Mouse (Mus musculus): Measurements from ENCODE around the gene Fbxl3. TPM values are rescaled to one million over a fixed set of nuclear protein-coding genes. Genes with fewer than 3 reads are reported as not detected.

Gene Fbxl3
- polyA plus RNA-seq (2012; rRNA removed) (17.3 and 21.9 TPM in 2 replicates), polyA plus RNA-seq (2014; fragmentation: Nextera tagmentation; extraction: Ambion mirVana) (12.6 and 16.0 TPM in 2 replicates)

- H3K4me2 ChIP-seq (ENCODE audit: low read depth): peak within 1 kb of the TSS; percentile 78
- H3K9me3 ChIP-seq (ENCODE audit: control insufficient read depth, low read length): no peaks in the 10 kb centered on the region
- H3K4me1 ChIP-seq (replicated peaks; ENCODE audit: control insufficient read depth in 2 of 2, insufficient read depth in 2 of 2, low read length in 1 of 2): peaks cover 0 to 9% of the 10 kb centered on the region in 2 experiments; a peak in 3 of 4 replicates
- no peaks in the 10 kb centered on the region for H3K27me3 ChIP-seq (ENCODE audit: control insufficient read depth, insufficient read depth, low read length)
- peak within 1 kb of the TSS; percentile 92 for H3K27ac ChIP-seq
- DNase-seq (ENCODE audit: low read depth in 3 of 3, low spot score in 3 of 3): peak; percentile 83 to 90 (median 86)
- WGBS (ENCODE audit: insufficient replicate concordance): under 1% methylated on average over 86 of the region's 88 CpGs
- H3K36me3 ChIP-seq (replicated peaks; ENCODE audit: control insufficient read depth, insufficient read depth, low read depth): peaks cover 8% of the 10 kb centered on the region
- ATAC-seq (ENCODE audit: insufficient read depth): peak; percentile 87
- peak within 1 kb of the TSS; percentile 76 to 82 for H3K4me3 ChIP-seq (ENCODE audit: insufficient read depth in 1 of 2, low read depth in 2 of 2, low read length in 2 of 2)
- H3K9ac ChIP-seq (replicated peaks): peak within 1 kb of the TSS; percentile 98
- TF ChIP-seq EP300 (IDR thresholded peaks at IDR 0.05; ENCODE audit: low read depth) (no peak), CTCF (IDR thresholded peaks at IDR 0.05; ENCODE audit: low read depth) (no peak; the same call in 1 of the 2 replicates)
These were observed at the start of gene Fbxl3 for GRCm38 (mm10) chr14:103099238-103099933. Fbxl3 (minus strand) TSS chr14:103099566.

- no peak overlapping the region for H3K27ac ChIP-seq
- no peak overlapping the region for H3K4me2 ChIP-seq (ENCODE audit: low read depth)
- H3K9me3 ChIP-seq (ENCODE audit: control insufficient read depth, low read length): no peaks in the 10 kb centered on the region
- WGBS (ENCODE audit: insufficient replicate concordance): 76% methylated on average over 2 of the region's 2 CpGs
- no peaks in the 10 kb centered on the region for H3K27me3 ChIP-seq (ENCODE audit: control insufficient read depth, insufficient read depth, low read length)
- peak; percentile 72 for ATAC-seq (ENCODE audit: insufficient read depth)
- no peak overlapping the region for H3K4me3 ChIP-seq (ENCODE audit: insufficient read depth in 1 of 2, low read depth in 2 of 2, low read length in 2 of 2)
- no peak overlapping the region for H3K9ac ChIP-seq (replicated peaks)
- TF ChIP-seq CTCF (IDR thresholded peaks at IDR 0.05; ENCODE audit: low read depth): peak; percentile 90
- TF ChIP-seq EP300 (IDR thresholded peaks at IDR 0.05; ENCODE audit: low read depth): no peak
- no peaks in the 10 kb centered on the region for H3K4me1 ChIP-seq (replicated peaks; ENCODE audit: control insufficient read depth in 2 of 2, insufficient read depth in 2 of 2, low read length in 1 of 2)
- peak; percentile 9 to 20 (median 17) for DNase-seq (ENCODE audit: low read depth in 3 of 3, low spot score in 3 of 3)
- peaks cover 8% of the 10 kb centered on the region for H3K36me3 ChIP-seq (replicated peaks; ENCODE audit: control insufficient read depth, insufficient read depth, low read depth)
These were observed 32.6 kb upstream of the Fbxl3 start for GRCm38 (mm10) chr14:103131991-103132390.

GRCm38 (mm10) chr14:103125756-103126155 lies 26.4 kb upstream of the Fbxl3 start:
- no peaks in the 10 kb centered on the region for H3K4me1 ChIP-seq (replicated peaks; ENCODE audit: control insufficient read depth in 2 of 2, insufficient read depth in 2 of 2, low read length in 1 of 2)
- WGBS (ENCODE audit: insufficient replicate concordance): 70% methylated on average over 6 of the region's 6 CpGs

GRCm38 (mm10) chr14:103114994-103115670 lies 15.8 kb upstream of the Fbxl3 start:
- H3K27ac ChIP-seq: no peak overlapping the region
- ATAC-seq (ENCODE audit: insufficient read depth) (peak; percentile 73), DNase-seq (ENCODE audit: low read depth in 3 of 3, low spot score in 3 of 3) (peak; percentile 19 to 46 (median 22))
- 87% methylated on average over 3 of the region's 3 CpGs for WGBS (ENCODE audit: insufficient replicate concordance)
- no peak overlapping the region for H3K4me3 ChIP-seq (ENCODE audit: insufficient read depth in 1 of 2, low read depth in 2 of 2, low read length in 2 of 2)
- no peak overlapping the region for H3K9ac ChIP-seq (replicated peaks)
- H3K9me3 ChIP-seq (ENCODE audit: control insufficient read depth, low read length): no peaks in the 10 kb centered on the region
- no peak overlapping the region for H3K4me2 ChIP-seq (ENCODE audit: low read depth)
- no peaks in the 10 kb centered on the region for H3K27me3 ChIP-seq (ENCODE audit: control insufficient read depth, insufficient read depth, low read length)
- H3K4me1 ChIP-seq (replicated peaks; ENCODE audit: control insufficient read depth in 2 of 2, insufficient read depth in 2 of 2, low read length in 1 of 2): no peaks in the 10 kb centered on the region
- H3K36me3 ChIP-seq (replicated peaks; ENCODE audit: control insufficient read depth, insufficient read depth, low read depth): peaks cover 7% of the 10 kb centered on the region
- TF ChIP-seq CTCF (IDR thresholded peaks at IDR 0.05; ENCODE audit: low read depth) (no peak), EP300 (IDR thresholded peaks at IDR 0.05; ENCODE audit: low read depth) (no peak)

More at GRCm38 (mm10) chr14:103125756-103126155, 26.4 kb upstream of the Fbxl3 start:
- Histone ChIP-seq H3K9ac (replicated peaks) (no peak overlapping the region), H3K4me3 (ENCODE audit: insufficient read depth in 1 of 2, low read depth in 2 of 2, low read length in 2 of 2) (no peak overlapping the region), H3K27ac (no peak overlapping the region), H3K27me3 (ENCODE audit: control insufficient read depth, insufficient read depth, low read length) (no peaks in the 10 kb centered on the region), H3K36me3 (replicated peaks; ENCODE audit: control insufficient read depth, insufficient read depth, low read depth) (peaks cover 11% of the 10 kb centered on the region), H3K4me2 (ENCODE audit: low read depth) (no peak overlapping the region), H3K9me3 (ENCODE audit: control insufficient read depth, low read length) (no peaks in the 10 kb centered on the region)
- ATAC-seq (ENCODE audit: insufficient read depth): no peak
- no peak for DNase-seq (ENCODE audit: low read depth in 3 of 3, low spot score in 3 of 3)
- TF ChIP-seq EP300 (IDR thresholded peaks at IDR 0.05; ENCODE audit: low read depth) (no peak), CTCF (IDR thresholded peaks at IDR 0.05; ENCODE audit: low read depth) (no peak)
